Mouse (Mus musculus): ENCODE results near the gene Nlrp4b.
"Not testable (repeated sequence)": the region's sequence is repeated elsewhere in the genome, so short reads cannot be mapped to it uniquely, and the experiment has no call there.

Nlrp4b gene

DNA sequence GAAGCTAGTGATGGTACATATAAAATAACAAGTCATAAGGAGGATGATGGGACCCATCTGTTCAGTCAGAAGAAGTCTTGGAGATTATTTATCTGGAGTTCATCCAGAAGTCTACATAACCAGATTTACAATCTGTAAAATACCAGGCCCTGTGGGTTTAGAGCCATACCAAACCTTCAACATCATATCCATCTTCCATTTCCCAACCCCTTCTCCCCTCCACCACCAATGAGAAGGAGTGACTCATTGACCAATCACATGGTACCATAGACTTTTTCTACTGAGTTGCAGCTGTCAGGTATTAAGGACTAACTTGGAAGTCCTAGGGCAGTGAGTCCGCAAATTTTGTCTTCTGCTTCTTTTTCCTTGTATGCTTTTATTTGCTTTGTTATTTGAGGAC lies at the start of gene Nlrp4b:
Gene Nlrp4b, plus strand, starts transcription at position 301 of the 400 bp plus-strand sequence.
- no peak for DNase-seq

DNA sequence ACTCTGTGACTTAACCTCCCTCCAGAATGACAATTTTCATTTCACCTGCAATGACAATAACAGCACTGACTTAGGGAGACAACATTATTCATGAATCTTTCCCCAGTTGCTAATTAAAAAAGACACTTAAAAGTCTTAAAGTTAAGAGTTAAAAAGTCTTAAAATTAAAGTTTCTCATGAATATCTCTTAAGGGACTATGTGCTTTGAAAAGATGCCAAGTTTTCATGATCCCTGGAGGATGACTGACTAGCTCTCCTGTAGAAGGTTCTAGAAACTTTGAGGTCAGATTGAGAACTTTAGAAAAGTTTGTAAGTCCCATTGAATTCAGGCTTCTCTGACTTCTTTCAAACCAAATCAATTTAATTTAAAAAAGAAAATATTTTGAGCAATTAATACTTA lies 66.7 kb downstream of the Nlrp4b start, which contains the start of gene Vmn1r71:
Gene Vmn1r71, minus strand, starts transcription at position 101 of the 400 bp plus-strand sequence.
- no peak for DNase-seq

DNA sequence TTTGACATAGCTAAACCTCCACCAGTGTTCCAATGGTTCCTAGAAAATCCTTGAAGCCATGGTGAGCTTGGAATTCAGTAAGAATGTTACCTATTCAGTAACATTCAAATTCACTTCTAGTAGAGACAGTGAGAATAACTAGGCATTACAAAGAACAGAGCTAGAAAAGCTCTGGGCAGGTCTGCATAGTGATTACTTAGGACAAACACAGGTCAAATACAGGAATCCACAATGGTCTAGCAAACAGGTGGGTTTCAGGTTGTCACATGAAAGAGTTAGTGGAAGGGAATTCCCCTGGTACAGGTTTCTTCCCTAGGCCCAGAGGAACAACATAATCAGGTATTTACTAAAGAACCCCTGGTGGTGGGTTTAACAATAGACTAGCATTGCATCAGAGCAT lies 70.0 kb downstream of the Nlrp4b start:
- DNase-seq, result not testable (repeated sequence)
